Mouse (Mus musculus): ENCODE measurements around the gene Alox12b.

The Alox12b gene

GRCm38 (mm10) chr11:69156800-69157199 lies at the start of gene Alox12b:
Alox12b (plus strand) TSS chr11:69156989.
- in situ Hi-C loops (cut with MboI, MseI), result loop anchor here (5.0 kb wide), 1 partner anchor 81 kb away; the partner anchor contains the start of gene Gucy2e

GRCm38 (mm10) chr11:69107676-69108075 lies 49.1 kb upstream of the Alox12b start:
- in situ Hi-C loops (cut with MboI, MseI), result no loop called here

- in situ Hi-C loops (cut with MboI, MseI), result no loop called here
Measured at GRCm38 (mm10) chr11:69108223-69108622, 48.6 kb upstream of the Alox12b start.

- in situ Hi-C loops (cut with MboI, MseI), result no loop called here
Measured at GRCm38 (mm10) chr11:69109032-69109900, 47.5 kb upstream of the Alox12b start.

- in situ Hi-C loops (cut with MboI, MseI), result no loop called here
Measured at GRCm38 (mm10) chr11:69110319-69111046, 46.3 kb upstream of the Alox12b start.

GRCm38 (mm10) chr11:69111051-69111810 lies 45.6 kb upstream of the Alox12b start:
- in situ Hi-C loops (cut with MboI, MseI), result no loop called here

GRCm38 (mm10) chr11:69111865-69112264 lies 44.9 kb upstream of the Alox12b start:
- in situ Hi-C loops (cut with MboI, MseI), result no loop called here

GRCm38 (mm10) chr11:69114018-69114417 lies 42.8 kb upstream of the Alox12b start:
- in situ Hi-C loops (cut with MboI, MseI), result no loop called here

- in situ Hi-C loops (cut with MboI, MseI), result no loop called here
Measured at GRCm38 (mm10) chr11:69114621-69115020, 42.2 kb upstream of the Alox12b start.

GRCm38 (mm10) chr11:69116843-69117242 lies 39.9 kb upstream of the Alox12b start:
- in situ Hi-C loops (cut with MboI, MseI), result no loop called here

- in situ Hi-C loops (cut with MboI, MseI), result no loop called here
Measured at GRCm38 (mm10) chr11:69117737-69118695, 38.8 kb upstream of the Alox12b start.

GRCm38 (mm10) chr11:69118765-69119164 lies 38.0 kb upstream of the Alox12b start:
- in situ Hi-C loops (cut with MboI, MseI), result no loop called here

- in situ Hi-C loops (cut with MboI, MseI), result loop anchor here (5.0 kb wide), 1 partner anchor 57 kb away; no protein-coding TSS in a partner anchor
Measured at GRCm38 (mm10) chr11:69119446-69120155, 37.2 kb upstream of the Alox12b start.

GRCm38 (mm10) chr11:69120221-69121000 lies 36.4 kb upstream of the Alox12b start, which contains the start of gene Hes7:
Hes7 (plus strand) TSS chr11:69120404.
- in situ Hi-C loops (cut with MboI, MseI), result loop anchor here (5.0 kb wide), 1 partner anchor 58 kb away; no protein-coding TSS in a partner anchor

- in situ Hi-C loops (cut with MboI, MseI), result loop anchor here (5.0 kb wide), 1 partner anchor 59 kb away; no protein-coding TSS in a partner anchor
Measured at GRCm38 (mm10) chr11:69121001-69121740, 35.6 kb upstream of the Alox12b start.

- in situ Hi-C loops (cut with MboI, MseI), result loop anchor here (5.0 kb wide), 1 partner anchor 60 kb away; no protein-coding TSS in a partner anchor
Measured at GRCm38 (mm10) chr11:69121741-69122335, 35.0 kb upstream of the Alox12b start.

GRCm38 (mm10) chr11:69122336-69122951 lies 34.3 kb upstream of the Alox12b start, which contains the start of gene 9130213A22Rik:
9130213A22Rik (minus strand) TSS chr11:69122589.
- in situ Hi-C loops (cut with MboI, MseI), result loop anchor here (5.0 kb wide), 1 partner anchor 60 kb away; no protein-coding TSS in a partner anchor

Data from regulatory T cell (primary cell).